Mouse (Mus musculus): ENCODE measurements around the gene Ribc2. TPM values are rescaled to one million over a fixed set of nuclear protein-coding genes. Genes with fewer than 3 reads are reported as not detected.

Ribc2 gene
- polyA plus RNA-seq, 1 experiment from 2014 or later = 1.5 TPM

DNA sequence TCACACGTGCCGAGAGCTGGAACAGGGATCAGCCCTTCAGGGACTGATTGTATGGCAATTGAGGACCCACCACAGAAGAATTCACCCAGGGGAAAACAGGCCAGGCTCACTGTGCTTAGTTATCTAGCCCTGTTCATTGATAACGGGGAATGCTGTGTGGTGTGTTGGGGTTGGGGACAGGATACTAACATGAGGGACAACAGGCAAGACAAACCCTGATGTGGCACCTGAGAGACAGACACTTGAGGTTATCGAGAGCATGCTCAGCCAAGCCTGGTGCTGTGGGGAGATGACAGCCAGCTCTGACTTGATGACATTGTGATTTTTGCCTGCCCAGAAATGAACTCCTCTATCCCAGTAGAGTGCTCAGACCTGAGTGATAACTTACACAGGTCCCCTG lies 24.3 kb downstream of the Ribc2 start:
- H3K36me3 ChIP-seq = no peaks in the 10 kb centered on the region
- no peak for ATAC-seq (ENCODE audit: low FRiP score, low read depth)
- H3K4me1 ChIP-seq (replicated peaks) = peaks cover 4% of the 10 kb centered on the region; the same call in 1 of the 2 replicates
- H3K4me2 ChIP-seq = no peak overlapping the region
- H3K27me3 ChIP-seq = no peaks in the 10 kb centered on the region
- H3K27ac ChIP-seq (replicated peaks) = no peak overlapping the region
- no peaks in the 10 kb centered on the region for H3K9me3 ChIP-seq
- H3K4me3 ChIP-seq = no peak overlapping the region
- WGBS = 63% methylated on average over 4 of the region's 4 CpGs
- H3K9ac ChIP-seq = no peak overlapping the region

- Histone ChIP-seq H3K9me3 (no peaks in the 10 kb centered on the region), H3K4me3 (no peak overlapping the region), H3K4me2 (no peak overlapping the region), H3K4me1 (replicated peaks) (peaks cover 3% of the 10 kb centered on the region), H3K9ac (no peak overlapping the region), H3K36me3 (no peaks in the 10 kb centered on the region), H3K27ac (replicated peaks) (no peak overlapping the region), H3K27me3 (no peaks in the 10 kb centered on the region)
- no peak for ATAC-seq (ENCODE audit: low FRiP score, low read depth)
Measured at GRCm38 (mm10) chr15:85161416-85161815, 29.5 kb downstream of the Ribc2 start.

- no peak overlapping the region for H3K4me3 ChIP-seq
- ATAC-seq (ENCODE audit: low FRiP score, low read depth) = no peak
- H3K36me3 ChIP-seq = no peaks in the 10 kb centered on the region
- H3K9ac ChIP-seq = no peak overlapping the region
- no peaks in the 10 kb centered on the region for H3K9me3 ChIP-seq
- peaks cover 15% of the 10 kb centered on the region for H3K4me1 ChIP-seq (replicated peaks)
- H3K27ac ChIP-seq (replicated peaks) = no peak overlapping the region
- 66% methylated on average over 21 of the region's 21 CpGs for WGBS
- H3K27me3 ChIP-seq = no peaks in the 10 kb centered on the region
- no peak overlapping the region for H3K4me2 ChIP-seq
Measured at GRCm38 (mm10) chr15:85162693-85163663, 31.1 kb downstream of the Ribc2 start.

DNA sequence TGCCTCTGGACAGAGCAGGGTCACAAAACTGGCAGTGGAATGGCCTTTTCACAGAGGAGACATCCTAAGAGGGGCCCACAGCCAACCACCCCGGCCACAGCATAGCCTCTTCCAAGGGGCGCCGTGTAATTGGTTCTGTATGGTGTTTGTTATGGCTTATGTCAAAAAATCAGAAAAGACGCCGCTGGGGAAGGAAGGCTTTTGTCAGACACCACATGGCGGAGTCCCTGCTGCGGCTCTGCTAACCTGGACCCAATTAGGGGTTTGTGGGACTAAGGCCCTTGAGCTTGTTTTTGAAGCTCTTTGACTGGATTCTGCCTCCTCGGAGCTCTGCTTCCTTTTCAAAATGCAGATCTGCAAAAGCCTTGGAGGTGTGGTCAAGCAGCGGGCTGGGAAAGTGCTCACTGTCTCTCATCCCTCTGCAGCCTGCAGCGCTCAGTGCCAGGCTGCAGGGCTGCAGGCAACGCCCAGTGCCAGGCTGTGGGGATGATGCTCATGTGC lies 34.6 kb downstream of the Ribc2 start:
- no peaks in the 10 kb centered on the region for H3K27me3 ChIP-seq
- no peak overlapping the region for H3K9ac ChIP-seq
- ATAC-seq (ENCODE audit: low FRiP score, low read depth) = 0 out of 2 replicates have a peak, but pooled peaks have one; percentile 56
- H3K4me1 ChIP-seq (replicated peaks) = peaks cover 15% of the 10 kb centered on the region
- H3K4me3 ChIP-seq = no peak overlapping the region
- peak overlapping the region; percentile 59 for H3K27ac ChIP-seq (replicated peaks)
- H3K9me3 ChIP-seq = no peaks in the 10 kb centered on the region
- WGBS = 17% methylated on average over 11 of the region's 11 CpGs
- H3K4me2 ChIP-seq = no peak overlapping the region
- H3K36me3 ChIP-seq = no peaks in the 10 kb centered on the region

DNA sequence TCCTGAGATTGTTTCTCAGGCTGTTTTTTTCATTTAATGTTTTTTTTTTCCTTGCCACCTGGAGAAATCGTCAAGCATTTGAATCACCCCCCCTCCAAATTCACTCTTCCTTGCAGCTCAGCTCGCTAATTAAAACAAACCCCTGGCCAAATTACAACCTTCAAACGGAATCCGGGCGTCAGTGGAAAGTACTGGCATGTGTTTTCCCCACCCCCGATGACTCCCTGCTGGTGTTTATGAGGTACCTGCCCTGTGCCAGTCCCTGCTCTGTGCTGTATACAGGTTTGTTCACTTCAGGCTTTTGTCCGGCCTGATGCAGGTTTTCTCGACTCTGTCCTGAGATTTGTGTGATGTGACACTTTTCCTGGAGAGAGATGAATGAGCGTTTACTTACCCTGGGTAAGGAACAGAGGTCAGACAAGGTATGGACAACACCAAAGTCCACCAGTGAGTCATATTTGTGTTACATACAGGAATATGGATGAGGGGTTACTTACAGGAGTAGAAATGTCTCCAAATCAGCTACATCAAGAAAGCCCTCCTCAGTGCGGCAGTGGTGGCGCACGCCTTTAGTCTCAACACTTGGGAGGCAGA lies 35.3 kb downstream of the Ribc2 start:
- H3K4me3 ChIP-seq = no peak overlapping the region
- no peaks in the 10 kb centered on the region for H3K36me3 ChIP-seq
- H3K9ac ChIP-seq = no peak overlapping the region
- no peak overlapping the region for H3K27ac ChIP-seq (replicated peaks)
- H3K9me3 ChIP-seq = no peaks in the 10 kb centered on the region
- H3K27me3 ChIP-seq = no peaks in the 10 kb centered on the region
- WGBS = 54% methylated on average over 12 of the region's 12 CpGs
- H3K4me1 ChIP-seq (replicated peaks) = peaks cover 15% of the 10 kb centered on the region
- H3K4me2 ChIP-seq = no peak overlapping the region
- ATAC-seq (ENCODE audit: low FRiP score, low read depth) = no peak

GRCm38 (mm10) chr15:85172054-85172453 lies 40.2 kb downstream of the Ribc2 start:
- no peaks in the 10 kb centered on the region for H3K9me3 ChIP-seq
- H3K4me1 ChIP-seq (replicated peaks) = peaks cover 6% of the 10 kb centered on the region
- no peak overlapping the region for H3K4me3 ChIP-seq
- H3K27me3 ChIP-seq = no peaks in the 10 kb centered on the region
- 76% methylated on average over 2 of the region's 2 CpGs for WGBS
- no peak for ATAC-seq (ENCODE audit: low FRiP score, low read depth)
- no peak overlapping the region for H3K27ac ChIP-seq (replicated peaks)
- H3K36me3 ChIP-seq = no peaks in the 10 kb centered on the region
- no peak overlapping the region for H3K9ac ChIP-seq
- H3K4me2 ChIP-seq = no peak overlapping the region

GRCm38 (mm10) chr15:85173425-85173824 lies 41.5 kb downstream of the Ribc2 start:
- no peaks in the 10 kb centered on the region for H3K4me1 ChIP-seq (replicated peaks)
- no peaks in the 10 kb centered on the region for H3K36me3 ChIP-seq
- WGBS = 83% methylated on average over 8 of the region's 8 CpGs
- no peak overlapping the region for H3K9ac ChIP-seq
- H3K4me2 ChIP-seq = no peak overlapping the region
- H3K9me3 ChIP-seq = no peaks in the 10 kb centered on the region
- no peak for ATAC-seq (ENCODE audit: low FRiP score, low read depth)
- H3K27ac ChIP-seq (replicated peaks) = no peak overlapping the region
- H3K4me3 ChIP-seq = no peak overlapping the region
- no peaks in the 10 kb centered on the region for H3K27me3 ChIP-seq

DNA sequence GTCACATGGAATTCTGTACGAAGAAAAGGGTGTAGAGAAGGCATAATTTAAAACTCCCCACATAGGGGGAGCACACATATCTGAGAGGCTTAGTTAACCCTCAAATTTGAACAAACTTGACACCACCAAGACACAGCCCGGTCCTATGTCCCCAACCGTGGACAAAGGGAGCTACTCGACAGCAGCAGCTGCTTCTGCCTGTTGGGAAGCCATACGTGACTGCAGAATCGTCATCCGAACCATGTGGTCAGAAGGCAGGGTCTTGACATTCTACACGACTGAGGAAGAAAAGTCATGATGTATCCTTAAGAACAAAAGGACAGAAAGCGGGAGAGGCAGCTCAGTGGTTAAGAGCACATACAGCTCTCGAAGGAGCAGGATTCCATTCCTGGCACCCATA lies 42.2 kb downstream of the Ribc2 start:
- no peak overlapping the region for H3K9ac ChIP-seq
- no peaks in the 10 kb centered on the region for H3K27me3 ChIP-seq
- H3K4me3 ChIP-seq = no peak overlapping the region
- no peak overlapping the region for H3K4me2 ChIP-seq
- ATAC-seq (ENCODE audit: low FRiP score, low read depth) = no peak
- WGBS = 79% methylated on average over 10 of the region's 10 CpGs
- H3K9me3 ChIP-seq = no peaks in the 10 kb centered on the region
- H3K36me3 ChIP-seq = no peaks in the 10 kb centered on the region
- no peaks in the 10 kb centered on the region for H3K4me1 ChIP-seq (replicated peaks)
- H3K27ac ChIP-seq (replicated peaks) = no peak overlapping the region

- Histone ChIP-seq H3K9me3 (no peaks in the 10 kb centered on the region), H3K36me3 (no peaks in the 10 kb centered on the region), H3K9ac (no peak overlapping the region), H3K4me2 (no peak overlapping the region), H3K27me3 (no peaks in the 10 kb centered on the region), H3K4me3 (no peak overlapping the region), H3K27ac (replicated peaks) (no peak overlapping the region), H3K4me1 (replicated peaks) (peaks cover 8% of the 10 kb centered on the region; the same call in 1 of the 2 replicates)
- 71% methylated on average over 8 of the region's 8 CpGs for WGBS
- no peak for ATAC-seq (ENCODE audit: low FRiP score, low read depth)
Measured at GRCm38 (mm10) chr15:85177576-85177975, 45.7 kb downstream of the Ribc2 start.

DNA sequence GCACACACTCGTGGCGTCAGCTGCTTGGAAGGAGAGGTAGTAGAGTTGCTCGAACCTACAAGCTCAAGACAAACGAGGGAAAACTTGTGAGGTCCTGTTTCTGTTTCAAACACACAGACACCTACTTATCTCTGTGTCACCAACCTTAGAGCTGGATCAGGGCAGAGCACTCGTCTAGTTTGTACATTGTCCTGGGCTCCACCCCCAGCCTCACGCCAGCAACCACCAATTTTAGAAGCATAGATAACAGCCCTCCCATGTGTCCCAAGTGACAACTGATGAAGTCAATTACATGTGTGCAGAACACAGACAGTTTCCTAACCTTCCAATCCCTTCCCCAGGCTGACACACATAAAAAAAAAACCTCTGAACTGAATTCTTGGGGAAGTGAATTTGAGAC lies 46.3 kb downstream of the Ribc2 start:
- Histone ChIP-seq H3K4me3 (no peak overlapping the region), H3K27me3 (no peaks in the 10 kb centered on the region), H3K4me1 (replicated peaks) (peaks cover 8% of the 10 kb centered on the region; the same call in 1 of the 2 replicates), H3K36me3 (no peaks in the 10 kb centered on the region), H3K9me3 (no peaks in the 10 kb centered on the region), H3K27ac (replicated peaks) (no peak overlapping the region), H3K4me2 (no peak overlapping the region), H3K9ac (no peak overlapping the region)
- 66% methylated on average over 6 of the region's 6 CpGs for WGBS
- no peak for ATAC-seq (ENCODE audit: low FRiP score, low read depth)

GRCm38 (mm10) chr15:85179528-85180180 lies 47.8 kb downstream of the Ribc2 start:
- Histone ChIP-seq H3K9me3 (no peaks in the 10 kb centered on the region), H3K36me3 (no peaks in the 10 kb centered on the region), H3K27ac (replicated peaks) (no peak overlapping the region), H3K4me3 (no peak overlapping the region), H3K9ac (no peak overlapping the region), H3K27me3 (no peaks in the 10 kb centered on the region), H3K4me2 (no peak overlapping the region), H3K4me1 (replicated peaks) (peaks cover 8% of the 10 kb centered on the region; the same call in 1 of the 2 replicates)
- no peak for ATAC-seq (ENCODE audit: low FRiP score, low read depth)
- 60% methylated on average over 7 of the region's 7 CpGs for WGBS

GRCm38 (mm10) chr15:85180368-85180767 lies 48.5 kb downstream of the Ribc2 start:
- no peaks in the 10 kb centered on the region for H3K36me3 ChIP-seq
- H3K27me3 ChIP-seq = no peaks in the 10 kb centered on the region
- H3K9ac ChIP-seq = no peak overlapping the region
- no peaks in the 10 kb centered on the region for H3K9me3 ChIP-seq
- no peak overlapping the region for H3K27ac ChIP-seq (replicated peaks)
- H3K4me1 ChIP-seq (replicated peaks) = peaks cover 8% of the 10 kb centered on the region; the same call in 1 of the 2 replicates
- H3K4me2 ChIP-seq = no peak overlapping the region
- no peak overlapping the region for H3K4me3 ChIP-seq
- ATAC-seq (ENCODE audit: low FRiP score, low read depth) = no peak

Data from hindbrain, embryonic 15.5 days (tissue).